Mouse (Mus musculus) left cerebral cortex, postnatal 4 days (tissue): ENCODE results near the gene Morf4l1. TPM values are rescaled to one million over a fixed set of nuclear protein-coding genes. Genes with fewer than 3 reads are reported as not detected.
"Not testable (repeated sequence)": the region's sequence is repeated elsewhere in the genome, so short reads cannot be mapped to it uniquely, and the experiment has no call there.

Experiments used
- DNase-seq: peaks from one replicate; pipeline ENCODE4 v3.0.0-alpha.2; 2022
- intact Hi-C: fragments of 180-260 bp; cut with DNase I; formaldehyde crosslinking; loops from one replicate; pipeline ENCODE4 v1.15.1; 2025
- total RNA-seq, 2 experiments: library from RNA; stranded (reverse); gene quantifications; 2 replicates each; pipeline ENCODE4 v1.2.3; 2021

The Morf4l1 gene
- total RNA-seq, 2 experiments from 2014 or later: 436 to 445 TPM

DNA sequence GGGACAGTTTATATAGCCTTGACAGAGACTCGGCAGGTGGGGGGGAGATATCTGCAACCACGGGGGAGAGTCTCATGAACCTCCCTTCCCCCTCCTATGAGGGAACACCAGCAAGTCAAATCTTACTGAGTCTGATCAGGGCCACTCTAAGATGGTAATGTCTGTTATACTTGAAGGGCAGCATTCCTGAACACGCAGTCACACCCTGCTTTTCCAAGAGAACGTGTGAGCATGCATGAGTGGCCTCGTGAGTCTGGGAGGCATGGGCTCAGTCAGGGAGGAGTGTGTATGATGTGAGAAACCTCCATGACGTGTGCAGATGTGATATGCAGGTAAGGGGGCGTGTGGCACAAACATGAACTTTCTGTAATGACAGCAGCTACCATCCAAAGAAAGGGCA, 45.1 kb downstream of the Morf4l1 start:
- intact Hi-C loops: no loop called here
- DNase-seq: no peak

DNA sequence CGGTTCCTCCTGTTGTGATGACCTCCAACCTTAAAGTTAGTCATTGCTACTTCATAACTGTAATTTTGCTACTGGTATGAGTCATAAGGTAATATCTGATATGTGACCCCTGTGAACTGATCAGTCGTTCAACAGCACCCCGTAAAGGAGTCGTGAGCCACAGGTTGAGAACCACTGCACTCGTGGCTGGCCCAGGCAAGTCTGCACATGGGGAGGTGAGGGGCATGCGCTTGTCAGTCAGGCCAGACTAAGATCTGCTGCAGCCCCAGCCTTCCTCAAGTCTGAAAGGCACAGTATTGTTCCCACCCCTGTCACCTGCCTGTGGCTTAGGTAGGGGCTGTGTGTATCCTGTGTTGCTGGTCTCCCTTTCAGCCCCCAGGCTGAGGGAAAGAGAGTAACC, 45.8 kb downstream of the Morf4l1 start:
- DNase-seq: no peak
- intact Hi-C loops: no loop called here

DNA sequence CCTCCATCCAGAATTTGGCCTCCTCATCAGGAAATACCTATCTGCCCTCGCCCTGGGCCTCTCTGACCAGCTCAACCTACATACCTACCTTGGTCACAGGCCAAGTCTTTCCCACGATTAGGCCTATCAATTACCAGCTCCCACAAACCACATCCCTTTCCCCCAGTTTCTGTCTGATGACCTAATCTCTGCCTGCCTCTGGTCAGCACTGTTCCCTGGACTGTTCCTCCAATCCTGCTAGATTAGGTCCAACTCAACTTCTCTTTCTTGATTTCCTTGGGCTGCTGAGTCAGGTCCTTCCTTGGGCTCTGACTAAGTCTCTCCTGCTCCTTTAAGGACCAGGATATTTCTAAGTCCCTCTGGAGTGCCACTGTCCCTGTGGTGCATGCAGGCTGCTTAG, 47.2 kb downstream of the Morf4l1 start:
- no peak for DNase-seq
- intact Hi-C loops: no loop called here

- intact Hi-C loops, DNase-seq: not testable (repeated sequence)
These were observed 53.6 kb downstream of the Morf4l1 start for GRCm38 (mm10) chr9:90060932-90061331.

- DNase-seq: no peak
- intact Hi-C loops: no loop called here
These were observed 54.0 kb downstream of the Morf4l1 start for GRCm38 (mm10) chr9:90060574-90060875.

DNA sequence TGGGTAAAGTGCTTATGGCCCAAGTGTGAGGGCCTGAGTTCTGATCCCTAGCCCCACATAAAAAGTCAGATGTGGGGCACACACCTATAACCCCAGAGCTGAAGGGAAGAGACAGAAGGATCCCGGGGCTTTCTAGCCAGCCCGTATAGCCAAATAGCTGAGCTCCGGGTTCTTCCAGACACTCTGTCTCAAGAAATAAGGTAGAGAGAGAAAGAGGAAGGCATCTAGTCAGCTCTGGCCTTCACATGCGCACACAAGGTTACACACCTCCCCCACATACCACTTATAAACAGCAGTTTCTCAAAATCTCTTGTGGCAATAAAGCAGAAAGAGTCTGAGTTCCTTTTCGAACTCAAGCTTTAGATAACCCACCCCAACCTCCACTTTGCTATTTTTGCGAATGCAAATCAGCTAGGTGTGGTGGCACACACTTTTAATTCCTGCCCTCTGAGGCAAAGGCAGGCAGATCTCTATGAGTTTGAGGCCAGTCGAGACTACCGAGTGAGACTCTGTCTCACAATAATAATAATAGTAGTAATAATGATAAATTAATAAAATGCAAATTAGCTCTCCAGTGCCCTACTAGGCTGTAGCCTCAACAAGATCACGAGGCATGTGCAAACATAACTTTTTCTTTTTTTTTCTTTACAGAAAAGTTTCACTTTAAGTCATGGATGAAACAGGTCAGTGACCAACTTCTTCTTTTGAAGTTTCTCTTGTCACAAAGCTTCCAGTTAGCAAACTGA, 54.6 kb downstream of the Morf4l1 start:
- intact Hi-C loops: no loop called here
- no peak for DNase-seq

DNA sequence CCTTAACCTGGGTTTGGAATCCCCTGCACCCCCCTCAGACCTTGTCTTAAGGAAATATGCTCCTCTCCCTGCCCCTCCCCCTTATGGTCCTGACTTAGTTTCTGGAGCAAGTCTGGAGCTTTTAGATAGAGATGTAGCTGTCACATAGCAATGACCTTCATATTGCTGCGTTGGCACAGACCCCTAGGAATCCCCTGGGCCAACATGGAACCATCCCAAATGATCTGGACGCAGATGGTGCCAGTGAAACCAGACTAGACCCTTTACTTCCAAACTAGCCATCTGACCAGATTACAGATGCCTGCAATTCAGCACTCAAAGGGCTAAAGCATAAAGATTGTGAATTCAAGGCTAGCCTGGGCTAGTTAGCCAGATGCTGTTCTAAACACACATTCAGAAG, 57.9 kb downstream of the Morf4l1 start:
- DNase-seq: peak; percentile 50
- intact Hi-C loops: no loop called here

DNA sequence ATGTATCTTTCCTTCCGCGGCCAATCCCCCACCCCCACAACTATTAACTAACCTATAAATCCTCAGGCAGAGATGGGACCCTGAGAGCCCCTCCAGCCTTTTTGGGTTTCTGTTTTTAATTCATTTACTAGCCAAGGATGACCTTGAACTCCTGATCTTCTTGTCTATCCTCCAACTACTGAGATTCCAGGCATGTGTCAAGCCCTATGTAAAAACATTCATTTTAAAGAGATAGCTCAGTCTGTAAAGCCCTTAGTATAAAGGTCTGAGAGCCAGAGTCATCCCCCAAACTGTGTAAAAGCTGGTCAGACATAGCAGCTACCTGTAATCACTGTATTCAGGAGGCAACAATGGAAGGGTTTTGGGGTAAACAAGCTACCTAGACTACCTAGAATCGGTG, 58.7 kb downstream of the Morf4l1 start:
- intact Hi-C loops: no loop called here
- DNase-seq: no peak

DNA sequence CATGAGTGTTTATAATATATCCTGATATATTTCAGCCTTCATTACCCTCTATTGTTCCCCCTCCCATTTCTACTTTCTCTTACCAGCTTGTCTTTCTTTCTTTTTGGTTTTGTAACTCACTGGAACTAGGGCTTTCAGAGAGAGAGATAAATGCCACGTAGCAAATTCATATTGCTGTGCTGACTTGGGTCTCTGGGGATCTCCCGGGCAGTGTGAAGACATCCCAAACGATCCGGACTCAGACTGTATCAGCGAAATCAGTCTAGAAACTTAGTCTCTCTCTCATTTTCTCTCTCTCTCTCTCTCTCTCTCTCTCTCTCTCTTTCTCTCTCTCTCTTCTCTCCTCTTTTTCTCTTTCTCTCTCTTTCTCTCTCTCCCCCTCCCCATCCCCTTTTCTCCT, 59.2 kb downstream of the Morf4l1 start:
- no peak for DNase-seq
- intact Hi-C loops: no loop called here

- intact Hi-C loops: no loop called here
- DNase-seq: peak; percentile 32
These were observed 60.0 kb downstream of the Morf4l1 start for GRCm38 (mm10) chr9:90054371-90055145.

DNA sequence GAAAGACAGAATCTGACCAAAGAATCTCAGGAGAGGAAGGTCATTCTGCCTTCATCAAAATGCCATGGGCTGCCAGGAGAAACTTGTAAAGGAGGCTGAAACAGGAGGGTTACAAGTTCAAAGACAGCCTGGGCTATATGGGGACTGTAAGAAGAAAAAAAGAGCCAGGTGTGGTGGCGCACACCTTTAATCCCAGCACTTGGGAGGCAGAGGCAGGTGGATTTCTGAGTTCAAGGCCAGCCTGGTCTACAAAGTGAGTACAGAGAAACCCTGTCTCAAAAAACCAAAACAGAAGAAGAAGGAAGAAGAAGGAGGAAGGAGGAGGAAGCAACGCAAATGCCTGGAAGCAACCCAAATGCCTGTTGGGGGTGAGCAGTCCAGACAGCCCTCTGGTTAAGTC, 60.7 kb downstream of the Morf4l1 start, which contains the start of gene Ctsh:
Gene Ctsh, plus strand, starts transcription at position 301 of the 400 bp plus-strand sequence.
- intact Hi-C loops: no loop called here
- DNase-seq: no peak

GRCm38 (mm10) chr9:90047937-90048627, 66.5 kb downstream of the Morf4l1 start:
- DNase-seq: no peak
- intact Hi-C loops: no loop called here

GRCm38 (mm10) chr9:90045191-90045590, 69.4 kb downstream of the Morf4l1 start:
- no peak for DNase-seq
- intact Hi-C loops: no loop called here

DNA sequence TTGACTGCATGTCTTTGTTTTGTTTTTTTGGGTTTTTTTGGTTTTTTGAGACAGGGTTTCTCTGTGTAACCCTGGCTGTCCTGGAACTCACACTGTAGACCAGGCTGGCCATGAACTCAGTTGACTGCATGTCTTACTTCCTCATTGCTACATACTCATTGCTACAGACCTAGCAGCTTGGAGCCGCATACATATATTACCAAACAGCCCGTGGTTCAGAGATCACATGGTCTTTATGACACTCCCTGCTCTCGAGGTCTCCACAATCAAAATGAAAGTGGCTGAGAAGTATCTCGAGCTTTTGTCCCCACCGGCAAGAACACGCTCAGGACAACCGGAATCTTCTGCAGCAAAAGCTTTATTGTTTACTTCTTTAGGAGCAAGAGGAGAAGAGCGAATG, 71.7 kb downstream of the Morf4l1 start:
- DNase-seq, intact Hi-C loops: not testable (repeated sequence)

Other genes starting within 250 kb of the Morf4l1 start
- 10 to 100 TPM; 18.7 to 29.3 TPM for gene Rasgrf1, start 204.9 kb downstream of the Morf4l1 start, total RNA-seq
- gene Ctsh, start 60.6 kb downstream of the Morf4l1 start, total RNA-seq: 10 to 100 TPM; 18.4 to 32.1 TPM
- 10 to 100 TPM in 1 of 2 experiments, 1 to 10 TPM in 1; 7.3 to 10.8 TPM for gene Adamts7, start 48.3 kb upstream of the Morf4l1 start, total RNA-seq
- 10 to 100 TPM; 16.8 to 21.9 TPM for gene Tbc1d2b, start 156.0 kb upstream of the Morf4l1 start, total RNA-seq